In the genomic region with DNA sequence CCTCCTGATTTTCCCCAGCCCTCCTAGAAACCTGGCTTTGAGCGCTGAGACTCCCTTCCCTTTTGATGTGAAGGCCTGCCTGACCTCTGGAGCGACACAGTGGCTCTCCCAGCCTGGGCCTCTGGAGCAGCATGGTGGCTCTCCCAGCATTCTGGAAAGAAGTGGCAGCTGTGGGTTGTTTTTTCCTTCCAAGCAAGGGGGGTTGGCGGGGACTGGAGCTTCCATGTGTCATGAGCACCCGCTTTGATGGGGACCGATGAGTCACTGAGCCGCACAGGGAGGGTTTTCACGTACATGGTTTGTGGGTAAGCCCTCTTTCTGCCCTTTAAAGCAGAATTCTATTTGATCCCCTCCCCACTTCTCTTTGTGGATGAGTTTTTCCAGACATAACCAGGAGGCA, we compare ENCODE assay signal across 8 mouse cellular contexts.
A peak's percentile ranks its signal among the peaks of the same experiment; 100 is the strongest.
DNase-seq lines count a peak whose midpoint lies in the region; ATAC-seq and TF ChIP-seq lines count a peak whose summit lies in the region.

No protein-coding gene starts in this region.

- H3K4me2 ChIP-seq in kidney, postnatal 0 days (ENCODE audit: low read length) = no peak overlapping the region
- no peak overlapping the region for H3K4me2 ChIP-seq in liver, postnatal 0 days (ENCODE audit: low read depth, low read length)

- peaks cover 8% of the 10 kb centered on the region for H3K4me1 ChIP-seq in kidney, postnatal 0 days (replicated peaks; ENCODE audit: insufficient read depth, low read length)
- H3K4me1 ChIP-seq in liver, postnatal 0 days (ENCODE audit: insufficient read depth) = no peaks in the 10 kb centered on the region

- no peak overlapping the region for H3K4me3 ChIP-seq in kidney, postnatal 0 days (replicated peaks; ENCODE audit: low read depth, low read length)
- H3K4me3 ChIP-seq in liver, postnatal 0 days (ENCODE audit: low read depth, low read length) = no peak overlapping the region

- no peak for TF ChIP-seq EP300 in liver, postnatal 0 days (IDR thresholded peaks at IDR 0.05; ENCODE audit: low read depth)

- no peaks in the 10 kb centered on the region for H3K27me3 ChIP-seq in kidney, postnatal 0 days (ENCODE audit: insufficient read depth, low read length)
- no peaks in the 10 kb centered on the region for H3K27me3 ChIP-seq in liver, postnatal 0 days (ENCODE audit: insufficient read depth, low read length)

- ATAC-seq in kidney, postnatal 0 days (replicated peaks; ENCODE audit: low FRiP score, low read depth) = no peak
- ATAC-seq in liver, postnatal 0 days = no peak

- H3K27ac ChIP-seq in kidney, postnatal 0 days = no peak overlapping the region
- H3K27ac ChIP-seq in liver, postnatal 0 days (ENCODE audit: low read depth) = no peak overlapping the region

- DNase-seq in kidney, postnatal 0 days (ENCODE audit: low spot score) = peak; percentile 34
- no peak for DNase-seq in kidney, postnatal 25 days
- DNase-seq in adrenal gland, adult 8-10 months = peak; percentile 83
- peak; percentile 75 to 86 for DNase-seq in layer of hippocampus, adult 18-20 months (ENCODE audit: low spot score in 2 of 2)
- peak; percentile 37 for DNase-seq in lung, postnatal 36 days
- DNase-seq in liver, postnatal 0 days = no peak
- DNase-seq in urinary bladder, postnatal 14 days (ENCODE audit: low spot score) = no peak
- no peak for DNase-seq in ovary, postnatal 10 days (ENCODE audit: low spot score)

- 61% methylated on average over 7 of the region's 7 CpGs for WGBS in kidney, postnatal 0 days
- 89% methylated on average over 7 of the region's 7 CpGs for WGBS in liver, postnatal 0 days (ENCODE audit: insufficient replicate concordance)

- no peak overlapping the region for H3K9ac ChIP-seq in kidney, postnatal 0 days (ENCODE audit: low read depth, low read length)
- H3K9ac ChIP-seq in liver, postnatal 0 days (replicated peaks) = no peak overlapping the region

- H3K36me3 ChIP-seq in kidney, postnatal 0 days (ENCODE audit: insufficient read depth, low read length) = peaks cover 3% of the 10 kb centered on the region; the same call in 1 of the 2 replicates
- H3K36me3 ChIP-seq in liver, postnatal 0 days (replicated peaks; ENCODE audit: insufficient read depth, low read length) = peaks cover 33% of the 10 kb centered on the region

- no peaks in the 10 kb centered on the region for H3K9me3 ChIP-seq in kidney, postnatal 0 days (replicated peaks; ENCODE audit: low read length)
- H3K9me3 ChIP-seq in liver, postnatal 0 days (ENCODE audit: low read length) = no peaks in the 10 kb centered on the region

- no peak for TF ChIP-seq CTCF in kidney, postnatal 0 days (IDR thresholded peaks at IDR 0.05; ENCODE audit: low read depth)
- no peak for TF ChIP-seq CTCF in liver, postnatal 0 days (IDR thresholded peaks at IDR 0.05; ENCODE audit: low read depth)

Comparison
In these comparisons a context has a peak if more than half of its experiments do, and no peak if none do; other contexts are left out.
1. DNase-seq: peak in kidney, postnatal 0 days (single experiment), adrenal gland, adult 8-10 months (single experiment), layer of hippocampus, adult 18-20 months (2 of 2) and lung, postnatal 36 days (single experiment); none in kidney, postnatal 25 days (0 of 2), liver, postnatal 0 days (single experiment), urinary bladder, postnatal 14 days (single experiment) and ovary, postnatal 10 days (single experiment).